ENCODE assay signal across 9 mouse cellular contexts in the genomic region with DNA sequence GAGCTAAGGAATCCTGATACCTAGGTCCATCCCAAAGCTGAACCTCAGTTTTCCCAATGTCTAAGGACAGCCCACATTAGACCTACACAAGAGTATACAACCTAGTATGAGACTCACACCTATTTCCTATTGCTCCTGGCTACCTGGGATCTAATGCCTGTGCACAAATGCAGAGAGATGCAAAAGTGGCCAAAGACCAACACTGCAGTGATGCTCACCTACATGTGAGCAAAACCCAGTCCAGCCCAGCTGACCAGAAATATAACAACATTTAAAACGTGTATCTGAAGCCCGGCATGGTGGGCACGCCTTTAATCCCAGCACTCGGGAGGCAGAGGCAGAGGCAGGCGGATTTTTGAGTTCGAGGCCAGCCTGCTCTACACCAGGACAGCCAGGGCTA. TPM values are rescaled to one million over a fixed set of nuclear protein-coding genes. Genes with fewer than 3 reads are reported as not detected.
A peak's percentile ranks its signal among the peaks of the same experiment; 100 is the strongest.
DNase-seq lines count a peak whose midpoint lies in the region; ATAC-seq and TF ChIP-seq lines count a peak whose summit lies in the region.
"Had no signal": no experiment of that assay in that cellular context is flagged by ENCODE, and none has a peak within 500 bp of the region (broad histone marks: within the 10 kb centered on the region; RNA-seq: fewer than 3 reads in every experiment).

No protein-coding gene starts in this region.

- no peaks in the 10 kb centered on the region for H3K4me1 ChIP-seq in cortical plate, adult 2 months (ENCODE audit: control insufficient read depth, insufficient read depth, low read length)
- H3K4me1 ChIP-seq in intestine, embryonic 16.5 days (ENCODE audit: control insufficient read depth, insufficient read depth, low read length): peaks cover 19% of the 10 kb centered on the region; the same call in 1 of the 2 replicates
- H3K4me1 ChIP-seq in midbrain, postnatal 0 days (ENCODE audit: insufficient read depth, low read length): no peaks in the 10 kb centered on the region

- no peaks in the 10 kb centered on the region for H3K36me3 ChIP-seq in intestine, embryonic 16.5 days (ENCODE audit: control insufficient read depth, insufficient read depth, low read length)
- no peaks in the 10 kb centered on the region for H3K36me3 ChIP-seq in midbrain, postnatal 0 days (ENCODE audit: insufficient read depth, low read length)

- TF ChIP-seq POLR2A in cortical plate, adult 2 months (IDR thresholded peaks at IDR 0.05; ENCODE audit: extremely low read depth, insufficient read depth, low read length): no peak

- no peak for ATAC-seq in intestine, embryonic 16.5 days
- ATAC-seq in midbrain, postnatal 0 days (ENCODE audit: low FRiP score): no peak

- H3K4me3 ChIP-seq in cortical plate, adult 2 months (ENCODE audit: insufficient read depth, low read length): peak overlapping the region; percentile 74; the same call in 1 of the 2 replicates
- peak overlapping the region; percentile 80 for H3K4me3 ChIP-seq in intestine, embryonic 16.5 days (ENCODE audit: low read length)
- H3K4me3 ChIP-seq in midbrain, postnatal 0 days (ENCODE audit: low read depth, low read length): peak overlapping the region; percentile 64; the same call in 1 of the 2 replicates

- H3K27me3 ChIP-seq in intestine, embryonic 16.5 days (replicated peaks; ENCODE audit: control insufficient read depth, insufficient read depth, low read length): no peaks in the 10 kb centered on the region
- 0 out of 2 replicates have a peak, but pooled peaks cover 3% of the 10 kb centered on the region for H3K27me3 ChIP-seq in midbrain, postnatal 0 days (ENCODE audit: insufficient read depth, low read length)

- TF ChIP-seq CTCF in cortical plate, adult 2 months (IDR thresholded peaks at IDR 0.05; ENCODE audit: extremely low read depth, insufficient read depth, low read length): no peak
- TF ChIP-seq CTCF in midbrain, postnatal 0 days (IDR thresholded peaks at IDR 0.05): no peak

- DNase-seq in kidney, adult 9 months: peak; percentile 3
- no peak for DNase-seq in kidney, adult 11 months
- no peak for DNase-seq in midbrain, postnatal 0 days (ENCODE audit: low spot score)
- DNase-seq in ovary, postnatal 14 days (ENCODE audit: low spot score): no peak
- no peak for DNase-seq in lung, postnatal 4 days
- no peak for DNase-seq in embryo, embryonic 10 days (ENCODE audit: low spot score)

- H3K27ac ChIP-seq in cortical plate, adult 2 months (ENCODE audit: insufficient read depth, low read length): no peak overlapping the region
- H3K27ac ChIP-seq in intestine, embryonic 16.5 days (ENCODE audit: low read length): no peak overlapping the region
- H3K27ac ChIP-seq in midbrain, postnatal 0 days (ENCODE audit: low read depth, low read length): no peak overlapping the region

- 0 out of 2 replicates have a peak overlapping the region, but pooled peaks have one; percentile 49 for H3K4me2 ChIP-seq in intestine, embryonic 16.5 days (ENCODE audit: low read depth, low read length)
- H3K4me2 ChIP-seq in midbrain, postnatal 0 days (ENCODE audit: low read depth, low read length, poor library complexity, severe bottlenecking): peak overlapping the region; percentile 57; the same call in 1 of the 2 replicates

- H3K9ac ChIP-seq in intestine, embryonic 16.5 days (ENCODE audit: low read depth, low read length): no peak overlapping the region
- H3K9ac ChIP-seq in midbrain, postnatal 0 days (replicated peaks; ENCODE audit: low read length, poor library complexity, severe bottlenecking): no peak overlapping the region

- WGBS in intestine, embryonic 16.5 days: 16% methylated on average over 6 of the region's 6 CpGs
- WGBS in midbrain, postnatal 0 days: 14% methylated on average over 6 of the region's 6 CpGs

- no peaks in the 10 kb centered on the region for H3K9me3 ChIP-seq in intestine, embryonic 16.5 days (ENCODE audit: control insufficient read depth, low read length)
- H3K9me3 ChIP-seq in midbrain, postnatal 0 days (ENCODE audit: low read length): no peaks in the 10 kb centered on the region

RNA-seq across cellular contexts. Expression of a gene that starts 18.2 kb away (rescaled TPM):
- 7.9 and 8.7 TPM in 2 replicates for polyA plus RNA-seq in cortical plate, adult 2 months (2012; rRNA removed)
- 16.0 and 16.8 TPM in 2 replicates for polyA plus RNA-seq in intestine, embryonic 16.5 days (2015; fragmentation: Nextera tagmentation; extraction: Ambion mirVana)
- 16.9 and 21.7 TPM in 2 replicates for total RNA-seq in midbrain, postnatal 0 days (2014; rRNA removed)
- 10.0 and 10.7 TPM in 2 replicates for polyA plus RNA-seq in midbrain, postnatal 0 days (2015; fragmentation: Nextera tagmentation; extraction: Ambion mirVana)

RNA-seq across cellular contexts. Expression of a gene that starts 53.4 kb away (rescaled TPM):
- 27.2 and 28.5 TPM in 2 replicates for polyA plus RNA-seq in cortical plate, adult 2 months (2012; rRNA removed)
- polyA plus RNA-seq in intestine, embryonic 16.5 days (2015; fragmentation: Nextera tagmentation; extraction: Ambion mirVana): 8.6 and 8.8 TPM in 2 replicates
- total RNA-seq in midbrain, postnatal 0 days (2014; rRNA removed): 36.2 and 48.2 TPM in 2 replicates
- 23.3 and 26.3 TPM in 2 replicates for polyA plus RNA-seq in midbrain, postnatal 0 days (2015; fragmentation: Nextera tagmentation; extraction: Ambion mirVana)

RNA-seq across cellular contexts. Expression of a gene that starts 54.8 kb away (rescaled TPM):
- polyA plus RNA-seq in cortical plate, adult 2 months (2012; rRNA removed): 0.13 TPM in 1 of 2 replicates, not detected in the other
- 0.09 TPM in 1 of 2 replicates, not detected in the other for polyA plus RNA-seq in intestine, embryonic 16.5 days (2015; fragmentation: Nextera tagmentation; extraction: Ambion mirVana)
- total RNA-seq in midbrain, postnatal 0 days (2014; rRNA removed): not detected in 2 replicates
- not detected in 2 replicates for polyA plus RNA-seq in midbrain, postnatal 0 days (2015; fragmentation: Nextera tagmentation; extraction: Ambion mirVana)
- total RNA-seq: left cerebral cortex, adult 18-20 months had no signal
